Mouse (Mus musculus) hindbrain, postnatal 0 days (tissue): Measurements from ENCODE around the gene Cep350. TPM values are rescaled to one million over a fixed set of nuclear protein-coding genes. Genes with fewer than 3 reads are reported as not detected.

ENCODE experiments used
- ATAC-seq: fragments of 200-750 bp; cut with Nextera tagmentation; 2 replicates; pipeline ENCODE4 v1.8.0; 2017; ENCODE audit warnings: mild to moderate bottlenecking, moderate TSS enrichment, moderate library complexity
- DNase-seq: peaks from one replicate; pipeline ENCODE4 v3.0.0-alpha.2; 2015; ENCODE audit warnings: low spot score
- H3K27ac ChIP-seq: fragments of 300-500 bp; sonication (generic); 2 replicates; pipeline ENCODE4 v1.5.1; 2014; ENCODE audit warnings: mild to moderate bottlenecking
- H3K27me3 ChIP-seq: fragments of 300-500 bp; sonication (generic); 2 replicates; pipeline ENCODE4 v1.6.1; 2014; ENCODE audit warnings: low read length, mixed read lengths; ENCODE audit not compliant: insufficient read depth
- H3K36me3 ChIP-seq: fragments of 300-500 bp; sonication (generic); 2 replicates; pipeline ENCODE4 v1.6.1; 2014; ENCODE audit warnings: low read length, mixed read lengths; ENCODE audit not compliant: insufficient read depth
- H3K4me1 ChIP-seq: fragments of 300-500 bp; sonication (generic); 2 replicates; pipeline ENCODE4 v1.6.1; 2014; ENCODE audit warnings: antibody characterized with exemption, low read length, mixed read lengths; ENCODE audit not compliant: insufficient read depth
- H3K4me2 ChIP-seq: fragments of 300-500 bp; sonication (generic); 2 replicates; pipeline ENCODE4 v1.6.1; 2014; ENCODE audit warnings: low read depth, mild to moderate bottlenecking, low read length, moderate library complexity, mixed read lengths
- H3K4me3 ChIP-seq: fragments of 300-500 bp; sonication (generic); 2 replicates; pipeline ENCODE4 v1.5.1; 2014; ENCODE audit warnings: low read length
- H3K9ac ChIP-seq: fragments of 300-500 bp; sonication (generic); replicated peaks from 2 replicates; pipeline ENCODE4 v1.6.1; 2014; ENCODE audit warnings: mild to moderate bottlenecking, low read length, moderate library complexity, mixed read lengths
- H3K9me3 ChIP-seq: fragments of 300-500 bp; sonication (generic); 2 replicates; pipeline ENCODE4 v1.6.1; 2016; ENCODE audit warnings: low read length, mixed read lengths
- CTCF ChIP-seq: IDR thresholded peaks from 2 replicates; pipeline ENCODE4 v1.5.1; 2016; ENCODE audit warnings: antibody characterized with exemption, control low read depth, low read depth
- WGBS: fragments of 180-500 bp; shearing (Covaris S2); extraction: QIAGEN DNeasy Blood & Tissue Kit; methylation state at CpG from one replicate; pipeline ENCODE4 v1.1.7; 2014; 5-methylcytosine and 5-hydroxymethylcytosine counted together
- polyA plus RNA-seq: library from polyadenylated mRNA; unstranded; fragments of >200 nt; fragmentation: Nextera tagmentation; extraction: Ambion mirVana; gene quantifications from 2 replicates; pipeline ENCODE4 v1.2.1, GENCODE M21; 2015
- total RNA-seq: library from RNA; depleted of rRNA; stranded (reverse); fragments of >200 nt; gene quantifications from 2 replicates; pipeline ENCODE4 v1.2.3, GENCODE M21; 2014; rRNA removed

Gene Cep350
- total and polyA plus RNA-seq, 2 experiments from 2014 or later: 11.2 to 27.9 TPM

GRCm38 (mm10) chr1:155797425-155797824 lies 175.6 kb downstream of the Cep350 start:
- no peaks in the 10 kb centered on the region for H3K9me3 ChIP-seq
- H3K36me3 ChIP-seq: peaks cover 8% of the 10 kb centered on the region; the same call in 1 of the 2 replicates
- no peak overlapping the region for H3K27ac ChIP-seq
- no peak overlapping the region for H3K4me3 ChIP-seq
- H3K4me1 ChIP-seq: peaks cover 4% of the 10 kb centered on the region; the same call in 1 of the 2 replicates
- DNase-seq (peak; percentile 27), ATAC-seq (no peak)
- H3K27me3 ChIP-seq: no peaks in the 10 kb centered on the region
- TF ChIP-seq CTCF: no peak
- no peak overlapping the region for H3K4me2 ChIP-seq
- no peak overlapping the region for H3K9ac ChIP-seq
- 54% methylated on average over 4 of the region's 4 CpGs for WGBS

GRCm38 (mm10) chr1:155796757-155797405 lies 176.2 kb downstream of the Cep350 start:
- H3K4me2 ChIP-seq: no peak overlapping the region
- no peaks in the 10 kb centered on the region for H3K9me3 ChIP-seq
- no peak overlapping the region for H3K9ac ChIP-seq
- TF ChIP-seq CTCF: no peak
- H3K4me1 ChIP-seq: peaks cover 4% of the 10 kb centered on the region; the same call in 1 of the 2 replicates
- WGBS: 63% methylated on average over 11 of the region's 11 CpGs
- H3K4me3 ChIP-seq: no peak overlapping the region
- no peak for DNase-seq
- no peak overlapping the region for H3K27ac ChIP-seq
- H3K27me3 ChIP-seq: no peaks in the 10 kb centered on the region
- H3K36me3 ChIP-seq: peaks cover 8% of the 10 kb centered on the region; the same call in 1 of the 2 replicates
- 0 out of 2 replicates have a peak, but pooled peaks have one; percentile 46 for ATAC-seq

GRCm38 (mm10) chr1:155795791-155796233 lies 177.2 kb downstream of the Cep350 start:
- peaks cover 4% of the 10 kb centered on the region; the same call in 1 of the 2 replicates for H3K4me1 ChIP-seq
- no peak for DNase-seq
- H3K27ac ChIP-seq: no peak overlapping the region
- no peak for ATAC-seq
- H3K9ac ChIP-seq: no peak overlapping the region
- no peak for TF ChIP-seq CTCF
- WGBS: 94% methylated on average over 5 of the region's 5 CpGs
- no peaks in the 10 kb centered on the region for H3K9me3 ChIP-seq
- no peak overlapping the region for H3K4me2 ChIP-seq
- H3K36me3 ChIP-seq: peaks cover 8% of the 10 kb centered on the region; the same call in 1 of the 2 replicates
- no peaks in the 10 kb centered on the region for H3K27me3 ChIP-seq
- H3K4me3 ChIP-seq: no peak overlapping the region

Other genes starting within 250 kb of the Cep350 start
- gene Lhx4, start 221.6 kb downstream of the Cep350 start, total RNA-seq: 2.2 and 4.3 TPM in 2 replicates
- gene Lhx4, start 221.6 kb downstream of the Cep350 start, polyA plus RNA-seq: 1.6 and 1.8 TPM in 2 replicates
- gene Qsox1, start 160.4 kb downstream of the Cep350 start, total RNA-seq: 37.7 and 42.8 TPM in 2 replicates
- gene Qsox1, start 160.4 kb downstream of the Cep350 start, polyA plus RNA-seq: 25.2 and 26.2 TPM in 2 replicates
- gene Tor1aip2, start 62.1 kb upstream of the Cep350 start, total RNA-seq: 69.4 and 71.7 TPM in 2 replicates
- gene Tor1aip2, start 62.1 kb upstream of the Cep350 start, polyA plus RNA-seq: 52.1 and 52.5 TPM in 2 replicates
- gene Tor1aip1, start 63.2 kb upstream of the Cep350 start, total RNA-seq: 23.1 and 30.5 TPM in 2 replicates
- gene Tor1aip1, start 63.2 kb upstream of the Cep350 start, polyA plus RNA-seq: 26.9 and 30.1 TPM in 2 replicates
- 3.7 and 5.2 TPM in 2 replicates for gene Fam163a, start 231.8 kb upstream of the Cep350 start, total RNA-seq
- 3.4 and 3.5 TPM in 2 replicates for gene Fam163a, start 231.8 kb upstream of the Cep350 start, polyA plus RNA-seq